Mouse (Mus musculus): ENCODE measurements at regions not wholly inside any gene's neighbourhood (a gene's known extent, or its start where the extent isn't known, plus 50 kb on each side); places are given as distances from the start of the nearest gene placed in this dataset.

DNA sequence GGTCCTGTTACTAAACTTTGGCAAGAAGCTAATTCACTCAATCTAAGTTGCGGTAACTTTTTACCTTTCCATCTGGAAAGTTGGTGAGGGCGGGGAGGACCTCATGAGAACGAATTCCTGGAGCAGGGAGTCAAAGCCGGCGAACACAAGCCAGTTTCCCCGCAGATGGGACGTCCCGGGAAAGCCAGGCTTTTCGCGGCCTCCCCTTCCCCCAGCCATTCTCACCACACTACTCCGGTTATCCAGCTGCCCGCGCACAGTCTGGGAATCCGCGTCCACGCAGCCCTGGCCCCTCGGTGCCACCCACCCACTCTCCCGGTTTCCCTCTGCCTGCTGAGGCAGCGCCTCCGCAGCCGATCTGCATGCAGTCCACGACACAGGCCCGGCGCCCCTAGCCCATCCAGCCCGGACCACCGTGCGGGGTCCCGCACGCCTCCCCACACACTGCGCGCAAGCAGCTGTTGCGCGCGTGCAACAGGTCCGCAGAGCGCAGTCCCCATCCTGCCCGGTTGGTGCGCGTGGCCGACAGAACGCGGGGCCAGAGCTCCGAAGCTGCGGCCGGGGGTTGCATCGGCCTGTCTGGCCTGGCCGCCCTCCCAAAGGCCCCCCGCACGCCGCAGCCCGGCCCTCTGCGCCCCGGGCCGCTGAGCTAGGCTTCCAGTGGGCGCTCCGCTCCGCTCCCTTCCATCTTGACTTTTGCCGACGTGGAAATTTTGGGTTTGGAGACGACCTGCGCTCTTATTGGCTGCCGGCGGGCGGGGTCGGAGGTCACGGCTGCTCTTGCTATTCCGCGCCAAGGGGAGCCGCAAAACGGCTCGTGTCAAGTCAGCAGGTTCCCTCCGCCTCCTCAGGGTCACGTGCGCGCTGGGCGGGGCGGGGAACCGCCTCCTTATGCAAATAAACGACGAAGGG, 162.0 kb upstream of the Nfe2l3 start:
- TF ChIP-seq CTCF (IDR thresholded peaks at IDR 0.05; ENCODE audit: low read depth, low read length) (peak; percentile 15; the same call in 1 of the 2 replicates), POLR2A (IDR thresholded peaks at IDR 0.05; ENCODE audit: extremely low read depth, insufficient read depth, low read length) (peak; percentile 76)
- peak; percentile 84 for DNase-seq (ENCODE audit: extremely low read depth, low read depth, low spot score)
- Histone ChIP-seq H3K79me2 (ENCODE audit: control insufficient read depth, insufficient read depth, low read length) (peaks cover 5% of the 10 kb centered on the region; the same call in 1 of the 2 replicates), H3K27me3 (ENCODE audit: control insufficient read depth, insufficient read depth, low read length) (no peaks in the 10 kb centered on the region), H3K36me3 (ENCODE audit: control insufficient read depth, insufficient read depth, low read length) (no peaks in the 10 kb centered on the region), H3K4me1 (ENCODE audit: control insufficient read depth, insufficient read depth, low read length) (peaks cover 8% of the 10 kb centered on the region), H3K4me3 (ENCODE audit: insufficient read depth, low read depth, low read length) (peak overlapping the region; percentile 96), H3K9ac (ENCODE audit: low read depth, low read length) (peak overlapping the region; percentile 99), H3K27ac (replicated peaks; ENCODE audit: insufficient read depth, low read depth, low read length) (peak overlapping the region; percentile 98)
- 1% methylated on average over 80 of the region's 80 CpGs for WGBS

- Histone ChIP-seq H3K36me3 (ENCODE audit: control insufficient read depth, insufficient read depth, low read length) (no peaks in the 10 kb centered on the region), H3K27ac (replicated peaks; ENCODE audit: insufficient read depth, low read depth, low read length) (peak overlapping the region; percentile 85), H3K9ac (ENCODE audit: low read depth, low read length) (peak overlapping the region; percentile 47), H3K79me2 (ENCODE audit: control insufficient read depth, insufficient read depth, low read length) (peaks cover 5% of the 10 kb centered on the region; the same call in 1 of the 2 replicates), H3K27me3 (ENCODE audit: control insufficient read depth, insufficient read depth, low read length) (no peaks in the 10 kb centered on the region), H3K4me3 (ENCODE audit: insufficient read depth, low read depth, low read length) (peak overlapping the region; percentile 59), H3K4me1 (ENCODE audit: control insufficient read depth, insufficient read depth, low read length) (peaks cover 8% of the 10 kb centered on the region)
- WGBS = 4% methylated on average over 17 of the region's 17 CpGs
- no peak for DNase-seq (ENCODE audit: extremely low read depth, low read depth, low spot score)
- TF ChIP-seq CTCF (IDR thresholded peaks at IDR 0.05; ENCODE audit: low read depth, low read length) = no peak
- TF ChIP-seq POLR2A (IDR thresholded peaks at IDR 0.05; ENCODE audit: extremely low read depth, insufficient read depth, low read length) = 0 out of 2 replicates have a peak, but pooled peaks have one; percentile 31
Measured at GRCm38 (mm10) chr6:51271128-51271480, 161.4 kb upstream of the Nfe2l3 start.

DNA sequence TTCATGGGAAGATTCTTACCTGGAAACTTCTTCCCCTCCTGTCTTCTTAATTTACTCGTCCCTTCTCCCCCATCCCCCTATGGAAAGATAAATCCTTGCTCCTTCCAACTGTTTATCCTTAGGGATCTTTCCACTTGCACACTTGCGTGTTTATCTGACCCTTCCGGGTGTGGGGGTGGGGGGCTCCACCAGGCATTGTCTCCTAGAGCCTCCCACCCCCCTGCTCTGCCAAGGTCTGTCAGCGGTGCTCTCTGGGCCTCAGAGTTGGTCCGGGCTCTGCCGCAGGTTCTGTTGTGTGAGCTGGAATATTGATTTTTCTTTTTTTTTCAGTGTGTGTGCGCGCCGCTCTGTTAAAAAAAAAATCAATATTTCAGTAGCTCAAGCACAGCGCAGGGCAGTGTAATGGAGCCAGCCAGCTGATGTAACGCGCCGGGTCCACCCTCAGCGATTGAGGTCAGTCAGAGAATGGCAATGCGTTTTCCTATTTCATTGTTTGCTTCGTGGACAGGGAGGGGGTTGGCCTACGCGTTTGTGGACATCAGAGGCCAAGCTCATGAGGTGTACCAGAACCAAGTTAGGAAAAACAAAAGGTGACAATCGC, 160.2 kb upstream of the Nfe2l3 start:
- peak; percentile 90 for DNase-seq (ENCODE audit: extremely low read depth, low read depth, low spot score)
- H3K79me2 ChIP-seq (ENCODE audit: control insufficient read depth, insufficient read depth, low read length) = peaks cover 5% of the 10 kb centered on the region; the same call in 1 of the 2 replicates
- TF ChIP-seq POLR2A (IDR thresholded peaks at IDR 0.05; ENCODE audit: extremely low read depth, insufficient read depth, low read length) = no peak
- no peak for TF ChIP-seq CTCF (IDR thresholded peaks at IDR 0.05; ENCODE audit: low read depth, low read length)
- no peak overlapping the region for H3K9ac ChIP-seq (ENCODE audit: low read depth, low read length)
- peak overlapping the region; percentile 86 for H3K27ac ChIP-seq (replicated peaks; ENCODE audit: insufficient read depth, low read depth, low read length)
- no peaks in the 10 kb centered on the region for H3K27me3 ChIP-seq (ENCODE audit: control insufficient read depth, insufficient read depth, low read length)
- WGBS = 26% methylated on average over 19 of the region's 19 CpGs
- H3K4me3 ChIP-seq (ENCODE audit: insufficient read depth, low read depth, low read length) = peak overlapping the region; percentile 29; the same call in 1 of the 2 replicates
- peaks cover 8% of the 10 kb centered on the region for H3K4me1 ChIP-seq (ENCODE audit: control insufficient read depth, insufficient read depth, low read length)
- no peaks in the 10 kb centered on the region for H3K36me3 ChIP-seq (ENCODE audit: control insufficient read depth, insufficient read depth, low read length)

GRCm38 (mm10) chr6:51279491-51279890, 153.0 kb upstream of the Nfe2l3 start:
- H3K36me3 ChIP-seq (ENCODE audit: control insufficient read depth, insufficient read depth, low read length) = no peaks in the 10 kb centered on the region
- no peaks in the 10 kb centered on the region for H3K4me1 ChIP-seq (ENCODE audit: control insufficient read depth, insufficient read depth, low read length)
- TF ChIP-seq POLR2A (IDR thresholded peaks at IDR 0.05; ENCODE audit: extremely low read depth, insufficient read depth, low read length) (no peak), CTCF (IDR thresholded peaks at IDR 0.05; ENCODE audit: low read depth, low read length) (no peak)
- no peaks in the 10 kb centered on the region for H3K79me2 ChIP-seq (ENCODE audit: control insufficient read depth, insufficient read depth, low read length)
- H3K9ac ChIP-seq (ENCODE audit: low read depth, low read length) = no peak overlapping the region
- WGBS = 86% methylated on average over 10 of the region's 10 CpGs
- no peaks in the 10 kb centered on the region for H3K27me3 ChIP-seq (ENCODE audit: control insufficient read depth, insufficient read depth, low read length)
- no peak for DNase-seq (ENCODE audit: extremely low read depth, low read depth, low spot score)
- no peak overlapping the region for H3K4me3 ChIP-seq (ENCODE audit: insufficient read depth, low read depth, low read length)
- H3K27ac ChIP-seq (replicated peaks; ENCODE audit: insufficient read depth, low read depth, low read length) = no peak overlapping the region

GRCm38 (mm10) chr6:51280231-51280630, 152.2 kb upstream of the Nfe2l3 start:
- H3K79me2 ChIP-seq (ENCODE audit: control insufficient read depth, insufficient read depth, low read length) = no peaks in the 10 kb centered on the region
- no peaks in the 10 kb centered on the region for H3K36me3 ChIP-seq (ENCODE audit: control insufficient read depth, insufficient read depth, low read length)
- no peak overlapping the region for H3K4me3 ChIP-seq (ENCODE audit: insufficient read depth, low read depth, low read length)
- DNase-seq (ENCODE audit: extremely low read depth, low read depth, low spot score) = no peak
- H3K4me1 ChIP-seq (ENCODE audit: control insufficient read depth, insufficient read depth, low read length) = no peaks in the 10 kb centered on the region
- no peak overlapping the region for H3K9ac ChIP-seq (ENCODE audit: low read depth, low read length)
- H3K27ac ChIP-seq (replicated peaks; ENCODE audit: insufficient read depth, low read depth, low read length) = no peak overlapping the region
- TF ChIP-seq POLR2A (IDR thresholded peaks at IDR 0.05; ENCODE audit: extremely low read depth, insufficient read depth, low read length) (no peak), CTCF (IDR thresholded peaks at IDR 0.05; ENCODE audit: low read depth, low read length) (no peak)
- H3K27me3 ChIP-seq (ENCODE audit: control insufficient read depth, insufficient read depth, low read length) = no peaks in the 10 kb centered on the region
- 77% methylated on average over 7 of the region's 7 CpGs for WGBS
